Mouse (Mus musculus) retina, postnatal 7 days (tissue): ENCODE data around the gene 1700028K03Rik.

Source experiments
- DNase-seq: peaks from one replicate; pipeline ENCODE4 v3.0.0-alpha.2; 2012; ENCODE audit warnings: low read depth, low spot score

The 1700028K03Rik gene

DNA sequence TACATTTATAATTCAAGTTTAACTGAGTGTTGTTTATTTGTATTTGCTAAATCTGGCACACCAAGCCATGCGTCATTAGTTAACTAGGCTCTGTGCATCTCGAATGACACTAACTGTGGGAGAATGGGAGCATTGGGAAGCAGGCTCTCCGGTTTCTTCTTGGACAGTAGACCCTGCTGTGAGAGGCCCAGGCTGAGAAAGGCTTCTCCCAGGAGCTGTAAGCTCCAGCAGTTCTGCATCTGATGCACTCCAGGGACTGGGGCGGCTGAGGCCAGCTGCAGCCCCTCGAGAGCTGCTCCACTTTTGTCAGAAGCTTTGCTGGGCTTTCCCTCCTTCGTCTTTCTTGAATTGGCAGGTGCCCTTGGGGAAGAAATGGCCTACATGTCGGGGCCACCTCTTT, 7.2 kb downstream of the 1700028K03Rik start:
- no peak for DNase-seq

DNA sequence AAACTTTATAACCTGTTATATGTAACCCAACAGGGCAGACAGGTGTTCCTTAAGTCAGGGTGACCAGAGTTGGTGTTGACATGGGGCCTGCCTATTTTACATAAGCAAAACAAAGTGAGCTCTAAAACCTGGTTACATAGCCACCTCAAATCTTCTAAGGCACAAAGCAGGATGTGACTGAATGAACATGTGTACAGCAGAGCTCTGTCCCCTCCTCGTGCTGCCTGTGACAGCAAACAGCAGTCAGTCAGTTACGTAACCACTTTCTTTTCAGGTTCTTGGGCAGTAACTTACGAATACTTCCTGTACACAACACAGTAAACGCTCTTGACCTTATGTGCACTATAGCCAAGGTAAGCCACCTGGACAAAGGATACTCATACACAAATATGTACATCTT, 11.4 kb downstream of the 1700028K03Rik start:
- no peak for DNase-seq

DNA sequence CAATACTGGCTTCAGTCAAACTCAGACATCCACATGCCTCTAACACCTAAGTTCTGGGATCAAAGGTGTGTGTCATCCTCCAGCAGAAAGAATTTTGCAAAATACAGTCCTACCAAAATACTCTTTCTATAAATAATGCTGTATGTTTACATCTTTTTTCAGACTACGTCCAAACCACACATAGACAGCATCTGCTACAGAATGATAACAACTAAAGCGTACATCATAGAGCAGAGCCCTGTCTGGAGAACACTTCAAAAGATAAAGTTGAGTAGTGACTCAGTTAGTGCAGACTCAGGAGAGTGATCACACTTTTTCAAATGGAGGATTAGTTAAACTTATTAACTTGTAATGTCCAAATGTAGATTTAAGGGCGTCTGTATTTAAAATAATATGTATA, 13.4 kb downstream of the 1700028K03Rik start:
- no peak for DNase-seq

DNA sequence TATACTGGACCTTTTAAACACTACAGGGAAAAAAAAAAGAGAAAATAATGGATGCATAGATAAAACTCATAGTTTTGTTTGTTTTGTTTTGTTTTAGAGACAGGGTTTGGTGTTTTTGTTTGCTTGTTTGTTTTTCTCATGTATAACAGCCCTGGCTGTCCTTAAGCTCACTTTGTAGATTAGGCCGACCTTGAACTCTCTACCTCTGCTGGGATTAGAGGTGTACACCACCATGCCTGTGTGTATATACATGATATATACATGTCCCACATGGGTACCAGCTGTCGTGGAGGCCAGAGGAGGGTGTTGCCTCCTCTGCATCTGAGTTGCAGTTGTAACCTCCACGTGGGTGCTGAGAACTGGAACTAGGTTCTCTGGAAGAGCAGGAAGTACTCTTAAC, 13.9 kb downstream of the 1700028K03Rik start:
- DNase-seq = no peak

DNA sequence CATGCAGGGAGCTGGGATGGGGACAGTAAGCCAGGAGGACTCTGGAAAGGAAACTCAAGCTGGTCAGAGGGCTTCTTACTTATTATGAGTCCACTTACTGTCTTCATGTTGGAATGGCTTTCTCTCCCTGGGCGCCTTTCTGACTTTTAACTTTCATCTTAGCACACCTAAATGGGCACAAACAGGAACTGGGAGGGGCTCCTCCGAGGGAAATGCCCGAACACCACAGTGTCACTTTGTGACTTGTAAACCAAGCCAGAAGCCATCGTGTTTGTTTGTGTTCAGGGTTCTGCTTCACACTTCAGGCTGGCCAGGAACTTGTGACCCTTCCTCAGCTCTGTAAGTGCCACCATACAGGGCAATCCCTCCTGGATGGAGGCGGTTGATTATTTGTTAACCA, 19.8 kb downstream of the 1700028K03Rik start:
- no peak for DNase-seq

DNA sequence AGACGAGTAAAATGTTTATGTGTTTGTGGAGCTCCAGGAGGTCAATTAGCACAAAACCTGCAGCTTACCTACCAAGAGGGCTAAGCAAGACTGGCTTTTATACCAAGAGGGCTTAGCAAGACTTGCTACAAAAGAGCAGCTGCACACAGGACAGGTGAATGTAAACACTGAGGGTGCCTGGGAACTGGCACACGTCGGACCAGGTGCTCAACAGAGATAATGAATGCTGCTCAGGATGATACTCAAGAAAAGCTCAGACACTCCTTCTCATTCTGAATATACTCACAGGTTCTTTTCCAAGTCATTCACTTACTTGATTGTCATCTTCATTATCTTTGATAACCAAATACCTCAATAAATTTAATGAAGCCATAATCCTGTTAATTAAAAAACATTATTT, 22.5 kb downstream of the 1700028K03Rik start:
- DNase-seq = no peak

DNA sequence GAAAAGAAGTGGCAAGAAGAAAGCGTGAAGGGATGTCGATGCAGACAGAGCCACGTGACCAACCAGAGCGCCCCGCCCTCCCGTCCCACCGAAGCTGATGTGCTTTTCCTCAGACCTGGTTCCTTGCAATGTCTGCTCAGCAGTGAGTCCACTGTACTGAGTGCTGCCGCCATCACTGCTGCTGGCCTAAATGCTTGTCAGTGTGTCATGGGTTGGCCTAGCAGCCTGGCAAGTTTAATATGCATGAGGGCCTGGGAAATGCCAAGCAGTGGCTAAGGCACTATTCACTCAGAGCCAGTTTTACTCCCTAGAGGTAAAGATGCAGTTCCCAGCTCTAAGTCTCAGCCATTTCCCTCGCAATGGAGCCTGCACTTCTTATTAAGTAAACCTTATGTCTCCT, 34.6 kb downstream of the 1700028K03Rik start:
- no peak for DNase-seq

DNA sequence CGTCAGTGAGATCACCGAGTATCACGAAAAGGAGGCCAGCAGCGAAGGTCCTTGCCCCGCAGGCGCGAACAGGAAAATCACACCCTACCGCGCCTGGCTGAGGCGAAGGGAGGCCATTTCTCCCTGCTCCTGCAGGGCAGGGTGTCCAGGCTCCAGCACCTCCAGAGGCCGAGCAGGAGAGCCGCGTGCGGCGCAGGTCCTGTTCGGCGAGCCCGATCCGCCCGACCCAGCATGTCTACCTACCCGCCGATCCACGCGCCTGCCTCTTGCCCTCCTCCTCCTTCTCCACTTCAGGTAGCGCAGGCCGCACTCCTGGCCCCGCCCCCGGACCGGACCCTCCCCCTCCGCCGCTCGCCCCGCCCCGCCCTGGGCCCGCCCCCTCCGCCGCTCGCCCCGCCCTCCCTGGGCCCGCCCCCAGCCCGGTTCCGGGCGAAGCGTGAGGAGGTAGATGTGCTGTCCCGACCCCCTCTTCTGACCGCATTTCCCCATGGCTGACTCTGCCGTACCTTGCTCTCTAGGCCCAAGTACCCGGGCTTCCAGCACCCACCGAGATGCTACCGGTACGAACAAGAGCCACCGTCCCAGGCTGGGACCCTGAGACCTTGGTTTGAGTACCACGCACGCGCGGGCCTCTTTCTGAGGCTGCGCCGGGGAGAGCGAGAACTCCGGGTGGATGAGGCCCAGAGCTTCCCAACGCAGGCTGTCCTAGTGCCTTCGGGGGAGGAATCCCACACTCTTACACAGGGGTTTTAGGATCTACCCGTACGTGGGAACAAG, 63.0 kb downstream of the 1700028K03Rik start, which contains the start of the genes Rpap2 and Glmn:
Gene Rpap2, plus strand, starts transcription at position 73 of the 777 bp plus-strand sequence.
Gene Glmn, minus strand, starts transcription at position 588 of the 777 bp plus-strand sequence.
- peak; percentile 76 for DNase-seq

DNA sequence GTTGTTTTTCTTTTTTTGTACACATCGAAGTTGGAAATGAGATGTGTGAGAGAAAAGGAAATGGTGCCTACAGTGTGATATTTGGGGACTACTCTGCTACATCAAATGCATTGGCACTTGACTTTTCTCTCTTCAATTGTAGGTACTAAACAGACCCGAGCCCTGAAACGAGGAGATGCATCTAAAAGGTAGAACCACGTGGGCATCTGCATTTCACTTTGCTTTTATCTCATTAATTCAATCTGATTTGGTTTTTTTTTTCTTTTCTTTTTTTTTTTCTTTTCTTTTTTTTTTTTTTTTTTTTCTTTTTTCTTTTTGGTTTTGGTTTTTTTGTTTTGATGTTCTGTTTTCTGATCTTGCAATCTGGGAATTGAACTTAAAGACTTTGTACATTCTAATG, 63.9 kb downstream of the 1700028K03Rik start:
- no peak for DNase-seq
